Mouse (Mus musculus) midbrain, postnatal 0 days (tissue): ENCODE results near the gene Hapln1. TPM values are rescaled to one million over a fixed set of nuclear protein-coding genes. Genes with fewer than 3 reads are reported as not detected.
A peak's percentile ranks its signal among the peaks of the same experiment; 100 is the strongest.

Experiments
- ATAC-seq: fragments of 200-750 bp; cut with Nextera tagmentation; 2 replicates; pipeline ENCODE4 v1.8.0; 2017; ENCODE audit warnings: moderate number of reproducible peaks, mild to moderate bottlenecking, moderate TSS enrichment, moderate library complexity; ENCODE audit not compliant: low FRiP score
- DNase-seq: peaks from one replicate; pipeline ENCODE4 v3.0.0-alpha.2; 2015; ENCODE audit warnings: low spot score
- H3K27ac ChIP-seq: fragments of 300-500 bp; sonication (generic); 2 replicates; pipeline ENCODE4 v1.5.1; 2014; ENCODE audit warnings: low read depth, mild to moderate bottlenecking, low read length, mixed read lengths
- H3K27me3 ChIP-seq: fragments of 300-500 bp; sonication (generic); 2 replicates; pipeline ENCODE4 v1.6.1; 2014; ENCODE audit warnings: low read length, control low read depth, mixed read lengths; ENCODE audit not compliant: insufficient read depth
- H3K36me3 ChIP-seq: fragments of 300-500 bp; sonication (generic); 2 replicates; pipeline ENCODE4 v1.6.1; 2014; ENCODE audit warnings: low read length, control low read depth, mixed read lengths; ENCODE audit not compliant: insufficient read depth
- H3K4me1 ChIP-seq: fragments of 300-500 bp; sonication (generic); 2 replicates; pipeline ENCODE4 v1.6.1; 2014; ENCODE audit warnings: mild to moderate bottlenecking, control low read depth, antibody characterized with exemption, low read length, mixed read lengths; ENCODE audit not compliant: insufficient read depth
- H3K4me2 ChIP-seq: fragments of 300-500 bp; sonication (generic); 2 replicates; pipeline ENCODE4 v1.6.1; 2014; ENCODE audit warnings: low read depth, mild to moderate bottlenecking, low read length, mixed read lengths; ENCODE audit not compliant: poor library complexity, severe bottlenecking
- H3K4me3 ChIP-seq: fragments of 300-500 bp; sonication (generic); 2 replicates; pipeline ENCODE4 v1.5.1; 2014; ENCODE audit warnings: low read depth, mild to moderate bottlenecking, low read length, moderate library complexity
- H3K9ac ChIP-seq: fragments of 300-500 bp; sonication (generic); replicated peaks from 2 replicates; pipeline ENCODE4 v1.6.1; 2014; ENCODE audit warnings: mild to moderate bottlenecking, low read length, moderate library complexity, mixed read lengths; ENCODE audit not compliant: poor library complexity, severe bottlenecking
- H3K9me3 ChIP-seq: fragments of 300-500 bp; sonication (generic); 2 replicates; pipeline ENCODE4 v1.6.1; 2016; ENCODE audit warnings: low read length, control low read depth
- CTCF ChIP-seq: IDR thresholded peaks from 2 replicates; pipeline ENCODE4 v1.5.1; 2016; ENCODE audit warnings: antibody characterized with exemption, mild to moderate bottlenecking
- WGBS: fragments of 180-500 bp; shearing (Covaris S2); extraction: QIAGEN DNeasy Blood & Tissue Kit; methylation state at CpG from one replicate; pipeline ENCODE4 v1.1.7; 2014; 5-methylcytosine and 5-hydroxymethylcytosine counted together
- polyA plus RNA-seq: library from polyadenylated mRNA; unstranded; fragments of >200 nt; fragmentation: Nextera tagmentation; extraction: Ambion mirVana; gene quantifications from 2 replicates; pipeline ENCODE4 v1.2.1, GENCODE M21; 2015
- total RNA-seq: library from RNA; depleted of rRNA; stranded (reverse); fragments of >200 nt; gene quantifications from 2 replicates; pipeline ENCODE4 v1.2.3, GENCODE M21; 2014; rRNA removed

Hapln1 gene
- total RNA-seq (1.2 and 2.3 TPM in 2 replicates), polyA plus RNA-seq (1.1 and 1.6 TPM in 2 replicates)

DNA sequence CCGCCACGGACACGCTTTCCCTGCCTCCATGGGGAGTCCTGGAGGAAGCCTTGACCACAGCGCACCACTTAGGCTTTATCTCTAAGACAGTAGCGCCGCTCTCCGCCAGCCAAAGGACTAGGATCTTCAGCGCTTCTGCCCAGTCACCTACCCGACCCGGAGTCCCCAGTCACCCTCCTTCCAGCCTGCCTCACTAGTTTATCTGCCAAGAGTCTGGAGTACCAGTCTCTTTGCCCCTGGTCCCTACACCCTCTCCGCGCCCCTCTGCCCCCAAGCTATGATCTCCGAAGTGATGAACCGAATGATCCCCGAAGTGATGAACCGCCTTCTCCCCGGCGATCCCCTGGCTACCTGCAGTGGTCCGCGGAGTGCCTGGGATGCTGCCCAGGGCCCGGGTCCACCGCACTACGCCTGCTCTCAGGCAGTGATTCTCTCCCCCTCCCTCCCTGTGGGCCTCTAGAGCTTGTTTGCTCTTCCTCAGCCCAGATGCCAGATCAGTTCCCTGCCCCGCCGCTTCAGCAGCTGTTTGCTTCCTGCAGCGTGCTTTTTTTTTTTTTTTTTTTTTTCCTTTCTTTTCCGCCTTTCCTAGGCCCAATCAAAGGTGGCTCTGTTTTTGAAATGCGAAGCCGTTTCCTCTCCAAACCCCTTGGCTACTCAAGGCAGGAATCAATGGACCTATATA, at the start of gene Hapln1:
Hapln1 (plus strand) TSS at position 592 of the 682 bp plus-strand sequence.
- DNase-seq (peak; percentile 81), ATAC-seq (peak; percentile 73)
- Histone ChIP-seq H3K9ac (peak within 1 kb of the TSS; percentile 47), H3K9me3 (no peaks in the 10 kb centered on the region), H3K27ac (no peak within 1 kb of the TSS), H3K4me2 (peak within 1 kb of the TSS; percentile 69), H3K36me3 (no peaks in the 10 kb centered on the region), H3K4me1 (no peaks in the 10 kb centered on the region), H3K4me3 (peak within 1 kb of the TSS; percentile 46), H3K27me3 (no peaks in the 10 kb centered on the region)
- WGBS: under 1% methylated on average over 29 of the region's 29 CpGs
- TF ChIP-seq CTCF: peak; percentile 68

DNA sequence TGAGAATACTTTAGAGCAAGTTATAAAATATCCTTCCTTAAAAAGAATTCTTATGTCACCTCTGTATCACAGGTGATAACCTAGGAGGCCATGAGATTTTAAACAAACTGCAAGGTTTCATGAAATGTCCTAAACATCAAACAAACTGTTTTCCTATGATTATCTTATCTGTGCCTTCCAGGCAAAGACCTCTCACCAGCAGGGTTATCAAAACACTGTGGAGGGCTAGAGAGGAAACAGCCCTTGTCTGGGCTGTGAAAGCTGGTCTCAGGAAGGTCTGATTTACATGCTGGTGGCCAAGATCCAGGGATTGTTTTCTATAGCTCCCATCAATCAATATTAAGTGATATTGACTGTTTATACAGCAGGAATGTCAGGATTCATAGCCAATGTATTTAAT, 46.4 kb upstream of the Hapln1 start:
- H3K4me2 ChIP-seq: no peak overlapping the region
- no peaks in the 10 kb centered on the region for H3K27me3 ChIP-seq
- H3K4me1 ChIP-seq: no peaks in the 10 kb centered on the region
- no peaks in the 10 kb centered on the region for H3K9me3 ChIP-seq
- ATAC-seq: no peak
- no peak overlapping the region for H3K27ac ChIP-seq
- no peak overlapping the region for H3K9ac ChIP-seq
- no peak for DNase-seq
- no peak for TF ChIP-seq CTCF
- H3K36me3 ChIP-seq: no peaks in the 10 kb centered on the region
- no peak overlapping the region for H3K4me3 ChIP-seq

DNA sequence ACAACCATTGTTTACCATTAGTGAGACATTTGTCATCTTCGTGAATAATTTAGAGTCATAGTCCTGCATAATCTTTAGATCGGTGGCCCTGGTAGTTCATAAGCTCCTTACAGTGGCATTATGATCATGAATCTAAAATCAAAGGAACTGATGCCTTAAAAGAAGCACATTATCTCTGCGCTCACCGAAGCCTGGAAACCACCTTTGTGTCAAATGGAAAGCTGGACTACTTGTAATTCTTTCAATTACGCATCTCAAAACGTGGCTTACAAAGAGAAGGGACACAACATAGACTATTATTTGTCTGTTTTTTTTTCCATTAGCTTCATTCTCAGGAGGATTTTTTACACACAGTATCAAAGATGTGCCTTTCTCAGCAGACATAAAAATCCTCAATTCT, 45.9 kb upstream of the Hapln1 start:
- Histone ChIP-seq H3K27me3 (no peaks in the 10 kb centered on the region), H3K4me3 (no peak overlapping the region), H3K4me2 (no peak overlapping the region), H3K4me1 (no peaks in the 10 kb centered on the region), H3K9ac (no peak overlapping the region), H3K9me3 (no peaks in the 10 kb centered on the region), H3K36me3 (no peaks in the 10 kb centered on the region), H3K27ac (no peak overlapping the region)
- DNase-seq (no peak), ATAC-seq (no peak)
- TF ChIP-seq CTCF: no peak
- 58% methylated on average over 6 of the region's 6 CpGs for WGBS

DNA sequence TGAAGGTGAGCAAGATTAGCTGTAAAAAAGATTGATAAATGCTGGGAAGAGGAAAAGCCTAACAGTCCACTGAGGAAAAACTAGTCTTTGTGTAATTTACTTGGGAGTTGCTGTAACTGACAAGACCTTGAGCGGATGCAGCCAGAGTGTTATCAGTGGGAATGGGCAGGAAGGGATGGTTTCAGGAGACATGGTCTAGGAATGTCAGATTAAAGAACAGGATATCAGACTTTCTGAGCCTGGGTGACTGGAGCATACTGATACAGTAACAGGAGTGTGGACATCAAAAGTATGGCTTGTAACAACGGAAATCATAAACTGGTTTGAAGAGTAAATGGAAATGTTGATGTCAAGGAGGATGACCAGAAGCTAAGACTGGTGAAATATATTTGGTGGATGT, 43.0 kb upstream of the Hapln1 start:
- Histone ChIP-seq H3K27ac (no peak overlapping the region), H3K36me3 (no peaks in the 10 kb centered on the region), H3K9me3 (no peaks in the 10 kb centered on the region), H3K4me3 (no peak overlapping the region), H3K9ac (no peak overlapping the region), H3K27me3 (no peaks in the 10 kb centered on the region), H3K4me2 (no peak overlapping the region), H3K4me1 (no peaks in the 10 kb centered on the region)
- no peak for ATAC-seq
- no peak for DNase-seq
- WGBS: 89% methylated on average over 2 of the region's 2 CpGs
- TF ChIP-seq CTCF: no peak

DNA sequence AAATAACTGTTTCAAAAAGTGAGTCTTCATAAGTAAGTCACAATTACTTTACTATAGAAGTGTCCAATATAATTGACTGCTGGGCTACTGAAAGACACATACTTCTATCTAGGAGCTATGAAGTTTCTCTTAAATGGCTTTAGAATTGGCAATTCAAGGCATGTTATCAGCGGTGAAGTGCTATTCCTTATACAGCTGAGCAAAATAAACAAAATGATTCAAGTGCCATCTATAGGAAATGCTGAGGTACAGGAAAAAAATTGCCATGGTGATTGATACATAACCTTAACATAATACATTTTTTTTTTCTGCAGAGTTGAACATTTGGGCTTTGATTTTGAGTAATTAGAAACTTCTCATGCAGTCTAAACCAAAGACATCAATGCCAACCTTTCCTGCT, 40.2 kb upstream of the Hapln1 start:
- no peaks in the 10 kb centered on the region for H3K27me3 ChIP-seq
- no peaks in the 10 kb centered on the region for H3K4me1 ChIP-seq
- H3K4me3 ChIP-seq: no peak overlapping the region
- H3K36me3 ChIP-seq: no peaks in the 10 kb centered on the region
- no peaks in the 10 kb centered on the region for H3K9me3 ChIP-seq
- peak; percentile 62 for TF ChIP-seq CTCF
- no peak overlapping the region for H3K27ac ChIP-seq
- no peak for ATAC-seq
- H3K9ac ChIP-seq: no peak overlapping the region
- DNase-seq: peak; percentile 50
- no peak overlapping the region for H3K4me2 ChIP-seq
- WGBS: 52% methylated on average over 1 of the region's 1 CpGs

DNA sequence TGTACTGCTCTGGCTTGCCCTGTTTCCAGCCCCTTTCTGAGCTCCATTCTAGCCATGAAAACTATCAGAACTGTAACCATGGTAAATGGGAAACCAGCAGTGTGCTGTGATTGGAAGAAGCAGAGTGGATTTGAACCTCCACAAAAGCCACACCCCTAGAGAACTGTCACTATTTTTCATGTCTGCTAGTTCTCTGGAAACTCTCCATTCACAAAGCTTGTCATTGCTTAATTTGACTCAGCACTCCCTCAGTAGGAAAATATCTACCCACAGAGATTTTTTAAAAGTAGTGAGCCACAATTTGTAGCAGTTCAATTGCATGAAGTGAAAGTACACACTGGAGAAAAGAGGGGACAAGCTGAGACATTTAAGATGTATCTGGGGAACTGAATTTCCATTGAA, 18.1 kb upstream of the Hapln1 start:
- Histone ChIP-seq H3K27me3 (no peaks in the 10 kb centered on the region), H3K4me3 (no peak overlapping the region), H3K4me1 (no peaks in the 10 kb centered on the region), H3K27ac (no peak overlapping the region), H3K9ac (no peak overlapping the region), H3K36me3 (no peaks in the 10 kb centered on the region), H3K4me2 (no peak overlapping the region), H3K9me3 (no peaks in the 10 kb centered on the region)
- ATAC-seq (no peak), DNase-seq (no peak)
- no peak for TF ChIP-seq CTCF
